Mouse (Mus musculus): Measurements from ENCODE around the gene Nup210. TPM values are rescaled to one million over a fixed set of nuclear protein-coding genes. Genes with fewer than 3 reads are reported as not detected.

Nup210 gene
- total RNA-seq, 2 experiments from 2014 or later: 18.4 to 22.1 TPM

DNA sequence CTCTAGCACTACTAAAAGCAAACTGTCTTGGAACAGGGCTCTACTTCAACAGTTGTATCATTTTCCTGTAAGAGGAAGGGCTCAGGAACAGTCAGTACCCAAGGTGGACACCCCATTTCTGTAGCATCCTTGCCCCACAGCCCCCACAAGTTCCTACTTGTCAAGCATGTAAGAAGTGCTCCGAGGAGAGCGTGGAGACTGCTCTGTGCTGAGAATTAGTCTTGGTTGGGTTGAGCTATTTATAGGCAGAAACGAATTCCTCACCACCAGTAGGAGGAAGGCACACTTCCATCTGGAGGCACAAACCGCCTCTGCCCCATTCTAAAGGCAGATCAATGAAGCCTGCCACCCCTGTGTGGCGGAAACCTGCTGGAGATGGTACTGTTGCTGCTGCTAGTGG lies 75.3 kb downstream of the Nup210 start:
- no peak for DNase-seq (ENCODE audit: low spot score)

GRCm38 (mm10) chr6:91028256-91028655 lies 88.4 kb downstream of the Nup210 start:
- no peak for DNase-seq (ENCODE audit: low spot score)

DNA sequence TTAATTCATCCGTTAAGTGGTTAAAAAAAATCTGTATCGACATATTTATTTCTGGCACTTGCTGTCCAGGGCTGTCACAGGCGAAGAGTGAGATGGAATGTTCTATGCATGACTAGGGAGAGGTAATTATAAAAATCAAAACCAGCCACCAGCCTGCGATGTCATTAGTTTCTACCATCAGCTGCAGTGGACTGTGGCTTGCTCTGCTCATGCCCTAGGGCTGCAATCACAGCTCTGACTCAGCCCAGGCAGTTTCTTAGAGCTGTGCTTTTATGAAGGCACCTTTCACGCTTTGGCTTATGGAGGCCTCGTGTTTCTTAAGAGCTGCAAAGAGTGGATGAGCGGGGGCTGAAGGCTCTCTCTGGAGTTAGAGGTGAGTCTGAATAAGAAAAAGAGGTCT lies 95.8 kb downstream of the Nup210 start:
- DNase-seq (ENCODE audit: low spot score): no peak

- DNase-seq (ENCODE audit: low spot score): no peak
These were observed 99.9 kb downstream of the Nup210 start for GRCm38 (mm10) chr6:91016600-91017230.

- no peak for DNase-seq (ENCODE audit: low spot score)
These were observed 102.3 kb downstream of the Nup210 start for GRCm38 (mm10) chr6:91014198-91014958.

DNA sequence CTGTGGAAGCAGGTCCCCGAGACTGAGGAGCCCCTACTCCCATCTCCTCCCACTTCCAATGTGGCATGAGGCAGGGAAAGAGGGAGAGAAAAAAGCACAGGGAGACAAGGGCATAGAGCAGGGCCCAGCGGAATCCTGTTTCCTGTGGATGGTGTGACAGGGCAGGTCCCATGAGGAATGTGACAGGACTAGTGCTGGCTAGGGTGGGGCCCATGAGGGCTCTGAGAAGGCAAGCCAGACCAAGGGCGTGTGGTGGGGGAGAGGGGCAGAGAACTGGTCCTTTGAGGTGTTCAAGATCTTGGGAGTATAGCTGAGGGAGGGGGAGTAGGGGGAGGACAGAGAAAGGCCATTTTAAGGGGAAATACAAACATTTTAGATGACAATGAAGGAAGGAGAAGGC lies 104.2 kb downstream of the Nup210 start:
- DNase-seq (ENCODE audit: low spot score): no peak

DNA sequence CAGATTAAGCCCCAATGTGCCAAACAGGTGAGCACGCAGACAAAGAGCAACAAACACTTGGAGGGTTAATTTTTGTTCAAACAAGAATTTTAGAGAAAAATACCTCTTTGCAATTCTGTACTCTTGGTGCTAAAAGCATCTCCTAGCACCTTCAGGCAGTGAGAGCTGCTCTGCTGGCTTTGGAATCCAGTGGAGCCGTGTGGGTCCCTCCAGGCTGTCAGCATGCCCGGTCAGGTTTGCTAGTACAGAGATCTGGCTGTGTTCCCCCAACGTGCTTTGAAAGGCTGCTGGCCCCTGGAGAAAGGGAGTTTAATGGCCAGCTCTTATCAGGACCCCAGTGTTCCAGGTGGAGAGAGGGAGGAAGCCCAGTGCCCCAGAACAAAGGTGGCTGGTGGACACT lies 105.1 kb downstream of the Nup210 start:
- no peak for DNase-seq (ENCODE audit: low spot score)

- no peak for DNase-seq (ENCODE audit: low spot score)
These were observed 108.3 kb downstream of the Nup210 start for GRCm38 (mm10) chr6:91008284-91008830.

DNA sequence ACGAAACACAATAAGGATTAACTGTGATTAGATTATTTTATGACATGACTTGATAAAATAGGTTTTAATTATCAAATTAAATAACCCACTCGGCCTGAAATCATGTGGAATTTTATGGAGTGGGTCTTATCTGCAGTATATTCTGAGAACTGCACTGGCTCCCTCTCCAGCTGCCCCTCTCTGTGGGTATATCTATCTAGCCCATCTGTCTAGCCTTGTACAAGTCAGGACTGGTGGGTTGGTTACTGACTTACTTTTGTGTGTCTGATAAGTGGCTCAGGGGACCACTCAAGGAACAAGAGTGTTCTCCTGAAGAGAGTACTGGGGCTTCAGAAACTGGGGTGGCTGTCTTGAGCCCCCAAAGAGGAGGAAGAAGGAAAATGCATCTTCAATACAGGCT lies 109.4 kb downstream of the Nup210 start:
- no peak for DNase-seq (ENCODE audit: low spot score)

DNA sequence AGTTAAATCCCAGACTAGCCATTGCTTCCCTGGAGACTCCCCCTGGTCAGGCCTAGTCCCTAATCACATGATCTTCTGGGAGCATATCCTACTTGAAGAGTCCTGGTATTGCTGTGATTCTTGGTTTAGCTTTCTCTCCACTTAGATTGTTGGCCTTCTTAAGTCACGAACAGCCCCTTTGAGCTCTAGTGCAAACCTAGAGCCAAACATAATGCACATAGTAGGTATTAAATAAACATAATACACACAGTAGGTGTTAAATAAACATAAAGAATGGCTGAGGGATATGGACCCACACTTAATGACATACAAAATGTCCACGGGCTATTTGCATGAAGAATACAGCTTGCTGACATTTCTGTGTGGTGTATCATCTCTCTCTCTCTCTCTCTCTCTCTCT lies 112.5 kb downstream of the Nup210 start:
- no peak for DNase-seq (ENCODE audit: low spot score)

DNA sequence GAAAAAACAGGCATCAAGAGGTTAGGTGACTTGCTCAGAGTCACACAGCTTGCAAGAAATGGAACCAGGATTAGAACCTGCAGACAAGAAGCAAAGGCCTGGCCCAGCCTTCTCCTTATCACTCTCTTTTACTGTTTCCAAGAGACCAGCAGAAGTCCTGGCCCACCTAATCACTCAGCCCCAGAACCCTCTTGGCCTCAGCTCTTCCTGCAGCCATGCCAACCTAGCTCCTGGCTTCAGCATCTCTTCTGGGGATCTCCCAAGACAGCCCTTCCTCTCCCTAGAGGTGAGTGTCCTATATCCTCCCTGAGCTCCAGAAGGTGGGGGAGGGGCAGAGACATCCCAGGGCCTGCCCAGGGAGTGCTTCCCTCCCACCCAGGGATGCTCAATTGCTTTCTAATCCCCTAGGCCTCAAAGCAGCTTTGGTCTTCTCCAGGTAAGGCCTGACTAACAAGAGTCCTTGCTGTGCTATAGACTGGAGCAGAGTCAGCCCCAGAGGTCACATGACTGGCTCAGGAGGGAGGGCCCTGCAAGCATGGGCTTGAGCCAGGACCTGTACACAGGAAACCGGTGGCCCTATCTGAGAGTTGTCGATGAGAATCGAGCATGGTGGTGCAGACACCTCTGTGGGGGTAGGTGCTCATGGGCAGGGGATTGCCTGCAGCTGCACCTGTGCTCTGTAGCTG lies 113.2 kb downstream of the Nup210 start:
- no peak for DNase-seq (ENCODE audit: low spot score)

DNA sequence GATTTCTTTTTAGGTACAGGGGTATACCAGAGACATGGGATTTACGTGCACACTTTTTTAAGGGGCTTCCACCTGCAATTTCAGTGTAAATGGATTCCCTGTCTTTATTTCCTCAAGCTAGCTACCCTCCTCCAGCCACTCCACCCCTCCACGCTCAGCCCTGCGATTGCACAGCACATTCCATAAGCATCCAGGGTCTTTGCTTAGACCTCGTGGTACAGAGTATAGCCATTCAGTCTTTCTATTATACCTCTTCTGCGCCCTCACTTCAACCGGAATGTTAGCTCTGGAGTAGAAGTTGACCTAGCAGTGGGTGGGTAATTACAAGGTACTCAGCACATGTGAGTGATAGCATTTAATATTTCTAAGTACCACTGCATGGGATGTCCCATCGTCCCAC lies 115.1 kb downstream of the Nup210 start:
- no peak for DNase-seq (ENCODE audit: low spot score)

GRCm38 (mm10) chr6:91000819-91001525 lies 115.7 kb downstream of the Nup210 start:
- no peak for DNase-seq (ENCODE audit: low spot score)

- DNase-seq (ENCODE audit: low spot score): no peak
These were observed 117.5 kb downstream of the Nup210 start for GRCm38 (mm10) chr6:90999176-90999575.

DNA sequence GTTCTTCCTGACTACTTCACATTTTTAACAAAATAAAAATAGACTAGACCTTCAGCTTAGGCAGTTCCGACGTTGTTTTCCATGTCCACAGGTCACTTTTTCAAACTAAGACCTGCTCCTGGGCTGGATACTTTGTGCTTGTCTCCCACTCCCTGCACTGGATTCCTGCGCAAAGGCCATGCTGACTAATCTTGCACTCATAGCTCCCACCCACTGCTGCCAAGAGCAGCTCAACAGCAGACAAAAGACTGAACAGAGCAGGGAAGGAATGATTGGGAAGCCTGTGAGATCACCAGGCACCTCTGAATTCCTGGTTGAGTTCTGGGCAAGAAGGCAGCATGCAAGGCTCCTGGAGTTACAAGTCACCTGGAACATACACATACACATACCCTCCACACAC lies 119.6 kb downstream of the Nup210 start:
- DNase-seq (ENCODE audit: low spot score): no peak

- DNase-seq (ENCODE audit: low spot score): no peak
These were observed 120.4 kb downstream of the Nup210 start for GRCm38 (mm10) chr6:90996181-90996580.

- peak; percentile 72 for DNase-seq (ENCODE audit: low spot score)
These were observed 127.8 kb downstream of the Nup210 start, which contains the start of gene Iqsec1 for GRCm38 (mm10) chr6:90988648-90989317. Iqsec1 (minus strand) TSS chr6:90988685.

DNA sequence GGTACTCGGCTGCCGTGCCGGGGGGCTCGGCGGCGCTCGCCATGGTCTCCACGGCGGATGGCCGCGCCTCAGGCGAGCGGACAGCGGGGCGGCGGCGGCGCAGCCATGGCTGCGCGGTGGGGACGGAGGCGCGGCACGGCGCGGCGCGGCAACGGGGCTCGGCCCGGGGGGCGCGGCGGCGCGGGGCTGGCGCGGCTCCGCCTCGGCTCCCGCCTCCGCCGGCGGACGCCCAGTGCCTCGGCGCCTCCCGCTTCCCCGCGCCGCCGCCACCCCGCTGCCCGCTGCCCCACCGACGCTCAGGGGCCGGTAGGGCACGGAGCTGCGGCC lies 128.4 kb downstream of the Nup210 start:
- DNase-seq (ENCODE audit: low spot score): no peak

GRCm38 (mm10) chr6:90987561-90988298 lies 128.9 kb downstream of the Nup210 start:
- no peak for DNase-seq (ENCODE audit: low spot score)

DNA sequence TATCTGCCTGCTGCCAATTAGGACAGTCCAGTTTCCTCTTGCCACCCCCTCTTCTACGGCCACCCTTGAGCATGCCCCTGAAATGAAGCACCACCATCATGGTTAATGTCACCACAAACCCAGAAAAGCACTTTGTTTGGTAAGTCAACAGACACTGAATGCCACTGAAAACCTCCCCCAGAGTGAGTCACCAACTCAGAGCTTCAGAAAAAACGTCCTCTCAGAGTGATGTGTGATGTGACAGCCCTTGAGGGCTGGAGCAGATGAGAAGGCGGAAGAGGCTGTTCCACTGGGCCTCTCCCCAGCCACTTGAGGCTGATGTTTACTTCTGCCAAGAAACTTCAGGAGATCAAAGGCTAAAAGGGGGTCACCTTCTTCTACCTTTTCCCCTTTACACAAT lies 132.5 kb downstream of the Nup210 start:
- DNase-seq (ENCODE audit: low spot score): no peak

GRCm38 (mm10) chr6:90974279-90974678 lies 142.3 kb downstream of the Nup210 start:
- DNase-seq (ENCODE audit: low spot score): no peak

Data from gastrocnemius, adult 18-20 months (tissue).